Mouse (Mus musculus): ENCODE results near the gene Iffo2.

DNA sequence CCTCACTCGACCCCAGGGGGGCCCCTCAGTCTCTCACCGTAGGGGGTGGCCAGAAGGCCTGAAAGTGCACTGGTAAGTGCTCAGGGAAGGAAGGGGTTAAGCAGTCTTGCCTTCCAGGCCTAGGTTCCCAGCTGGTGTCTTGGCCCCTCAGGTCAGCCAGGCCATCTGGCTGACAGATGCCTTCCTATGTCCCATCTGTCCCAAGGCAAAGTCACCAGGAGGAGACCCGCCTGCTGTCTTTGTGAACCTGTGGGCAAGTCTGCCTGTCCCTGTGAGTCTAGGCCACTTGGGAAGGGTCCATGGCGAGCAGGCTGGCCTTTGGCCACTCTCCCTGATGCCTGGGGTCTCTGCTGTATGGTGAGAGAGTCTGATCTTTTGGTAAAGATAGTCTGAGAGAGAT, 60.1 kb downstream of the Iffo2 start:
- TF ChIP-seq CTCF (IDR thresholded peaks at IDR 0.05; ENCODE audit: low read depth) (no peak), EP300 (IDR thresholded peaks at IDR 0.05; ENCODE audit: low read depth) (no peak)
